Mouse (Mus musculus): ENCODE data around the gene Mier2. TPM values are rescaled to one million over a fixed set of nuclear protein-coding genes. Genes with fewer than 3 reads are reported as not detected.

The Mier2 gene
- polyA plus RNA-seq, 1 experiment from 2014 or later, result 26.5 TPM

DNA sequence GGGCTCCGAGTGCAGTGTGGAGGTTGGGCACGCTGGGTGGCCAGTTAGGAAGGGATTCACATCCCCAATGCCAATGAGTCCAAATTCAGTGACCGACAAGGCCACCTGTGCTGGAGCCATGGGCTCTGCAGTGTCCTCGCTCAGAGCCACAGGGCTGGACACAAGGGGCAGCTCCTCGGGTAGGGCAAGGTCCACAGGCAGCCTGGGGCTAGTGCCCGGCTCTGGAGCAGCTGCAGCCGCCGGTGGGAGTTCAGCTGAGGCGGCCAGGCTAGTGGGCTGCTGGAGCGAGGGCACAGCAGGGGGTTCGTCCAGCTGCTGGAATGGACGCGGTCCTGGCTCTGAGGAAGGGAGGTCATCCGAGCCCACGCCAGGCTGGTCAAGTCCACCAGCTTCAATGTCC is 13.5 kb downstream of the Mier2 start:
- no peaks in the 10 kb centered on the region for H3K27me3 ChIP-seq (ENCODE audit: control insufficient read depth, insufficient read depth, low read length)
- H3K4me3 ChIP-seq (ENCODE audit: low read depth, low read length), result no peak overlapping the region
- H3K36me3 ChIP-seq (ENCODE audit: control insufficient read depth, insufficient read depth, low read length), result peaks cover 37% of the 10 kb centered on the region
- H3K27ac ChIP-seq (ENCODE audit: low read depth, low read length), result no peak overlapping the region
- 85% methylated on average over 15 of the region's 15 CpGs for WGBS (ENCODE audit: insufficient replicate concordance)
- no peaks in the 10 kb centered on the region for H3K9me3 ChIP-seq (replicated peaks; ENCODE audit: control insufficient read depth, low read length)
- H3K4me1 ChIP-seq (ENCODE audit: control insufficient read depth, insufficient read depth, low read length), result no peaks in the 10 kb centered on the region
- no peak for ATAC-seq (replicated peaks; ENCODE audit: insufficient number of reproducible peaks, low FRiP score, low TSS enrichment)
- H3K4me2 ChIP-seq, result no peak overlapping the region
- no peak overlapping the region for H3K9ac ChIP-seq (ENCODE audit: low read depth, low read length)

- Histone ChIP-seq H3K9ac (ENCODE audit: low read depth, low read length) (no peak overlapping the region), H3K36me3 (ENCODE audit: control insufficient read depth, insufficient read depth, low read length) (peaks cover 30% of the 10 kb centered on the region), H3K9me3 (replicated peaks; ENCODE audit: control insufficient read depth, low read length) (no peaks in the 10 kb centered on the region), H3K27me3 (ENCODE audit: control insufficient read depth, insufficient read depth, low read length) (no peaks in the 10 kb centered on the region), H3K4me3 (ENCODE audit: low read depth, low read length) (no peak overlapping the region), H3K4me1 (ENCODE audit: control insufficient read depth, insufficient read depth, low read length) (no peaks in the 10 kb centered on the region), H3K27ac (ENCODE audit: low read depth, low read length) (no peak overlapping the region), H3K4me2 (no peak overlapping the region)
- no peak for ATAC-seq (replicated peaks; ENCODE audit: insufficient number of reproducible peaks, low FRiP score, low TSS enrichment)
- 92% methylated on average over 11 of the region's 11 CpGs for WGBS (ENCODE audit: insufficient replicate concordance)
Measured at GRCm38 (mm10) chr10:79540746-79541145, 14.3 kb downstream of the Mier2 start.

DNA sequence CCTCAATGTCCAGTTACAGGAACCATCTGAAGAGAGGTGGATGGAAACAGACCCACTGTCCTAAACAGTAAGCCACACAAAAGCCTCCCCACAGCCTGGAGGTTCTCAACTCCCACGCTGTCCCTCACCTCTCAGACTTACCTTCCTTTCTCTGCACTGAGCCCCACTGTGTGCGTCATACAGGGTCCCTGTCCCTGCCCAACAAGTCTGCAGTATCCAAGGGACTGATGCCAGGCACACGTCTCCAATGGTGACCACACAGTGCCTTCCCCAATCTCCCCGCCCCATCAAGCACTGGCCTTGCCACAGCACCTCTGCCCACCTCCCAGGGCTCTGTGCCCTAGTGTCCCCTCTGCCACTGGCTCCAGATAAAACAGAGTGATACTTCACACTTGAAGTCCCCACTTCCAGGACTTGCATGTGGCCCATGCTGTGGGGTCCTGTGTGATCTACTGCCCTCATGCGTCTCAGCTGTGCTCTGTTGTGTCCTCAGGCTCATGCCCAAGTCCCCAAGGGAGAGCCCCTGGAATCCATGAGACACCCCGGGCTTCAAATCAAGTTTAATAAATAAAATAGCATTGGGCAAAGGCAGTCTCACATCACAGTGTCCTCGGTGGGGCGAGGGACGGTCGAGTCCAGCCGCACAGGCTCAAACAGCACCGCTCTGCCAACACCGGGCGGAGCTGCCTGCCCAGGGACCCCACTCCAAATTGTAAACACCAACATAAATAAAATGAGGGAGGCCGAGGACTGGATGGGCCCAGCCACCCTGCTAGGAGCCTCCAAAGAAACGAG is 15.1 kb downstream of the Mier2 start:
- peaks cover 30% of the 10 kb centered on the region for H3K36me3 ChIP-seq (ENCODE audit: control insufficient read depth, insufficient read depth, low read length)
- ATAC-seq (replicated peaks; ENCODE audit: insufficient number of reproducible peaks, low FRiP score, low TSS enrichment), result no peak

GRCm38 (mm10) chr10:79538873-79539272 is 16.1 kb downstream of the Mier2 start:
- 59% methylated on average over 4 of the region's 4 CpGs for WGBS (ENCODE audit: insufficient replicate concordance)

More for the DNA sequence above, 15.1 kb downstream of the Mier2 start:
- H3K9me3 ChIP-seq (replicated peaks; ENCODE audit: control insufficient read depth, low read length), result no peaks in the 10 kb centered on the region
- H3K4me1 ChIP-seq (ENCODE audit: control insufficient read depth, insufficient read depth, low read length), result no peaks in the 10 kb centered on the region
- H3K27ac ChIP-seq (ENCODE audit: low read depth, low read length), result no peak overlapping the region
- no peak overlapping the region for H3K4me3 ChIP-seq (ENCODE audit: low read depth, low read length)
- WGBS (ENCODE audit: insufficient replicate concordance), result 91% methylated on average over 16 of the region's 16 CpGs
- no peak overlapping the region for H3K9ac ChIP-seq (ENCODE audit: low read depth, low read length)
- no peak overlapping the region for H3K4me2 ChIP-seq
- H3K27me3 ChIP-seq (ENCODE audit: control insufficient read depth, insufficient read depth, low read length), result no peaks in the 10 kb centered on the region

GRCm38 (mm10) chr10:79538323-79538722 is 16.7 kb downstream of the Mier2 start:
- ATAC-seq (replicated peaks; ENCODE audit: insufficient number of reproducible peaks, low FRiP score, low TSS enrichment), result no peak
- Histone ChIP-seq H3K27me3 (ENCODE audit: control insufficient read depth, insufficient read depth, low read length) (peaks cover 6% of the 10 kb centered on the region; the same call in 1 of the 2 replicates), H3K9me3 (replicated peaks; ENCODE audit: control insufficient read depth, low read length) (no peaks in the 10 kb centered on the region), H3K4me1 (ENCODE audit: control insufficient read depth, insufficient read depth, low read length) (0 out of 2 replicates have a peak, but pooled peaks cover 5% of the 10 kb centered on the region), H3K36me3 (ENCODE audit: control insufficient read depth, insufficient read depth, low read length) (peaks cover 25% of the 10 kb centered on the region), H3K27ac (ENCODE audit: low read depth, low read length) (no peak overlapping the region), H3K4me2 (no peak overlapping the region), H3K9ac (ENCODE audit: low read depth, low read length) (no peak overlapping the region), H3K4me3 (ENCODE audit: low read depth, low read length) (no peak overlapping the region)
- 79% methylated on average over 3 of the region's 3 CpGs for WGBS (ENCODE audit: insufficient replicate concordance)

More at GRCm38 (mm10) chr10:79538873-79539272, 16.1 kb downstream of the Mier2 start:
- Histone ChIP-seq H3K4me2 (no peak overlapping the region), H3K9me3 (replicated peaks; ENCODE audit: control insufficient read depth, low read length) (no peaks in the 10 kb centered on the region), H3K36me3 (ENCODE audit: control insufficient read depth, insufficient read depth, low read length) (peaks cover 25% of the 10 kb centered on the region), H3K4me3 (ENCODE audit: low read depth, low read length) (no peak overlapping the region), H3K27me3 (ENCODE audit: control insufficient read depth, insufficient read depth, low read length) (peaks cover 6% of the 10 kb centered on the region; the same call in 1 of the 2 replicates), H3K4me1 (ENCODE audit: control insufficient read depth, insufficient read depth, low read length) (0 out of 2 replicates have a peak, but pooled peaks cover 1% of the 10 kb centered on the region), H3K9ac (ENCODE audit: low read depth, low read length) (no peak overlapping the region), H3K27ac (ENCODE audit: low read depth, low read length) (no peak overlapping the region)
- ATAC-seq (replicated peaks; ENCODE audit: insufficient number of reproducible peaks, low FRiP score, low TSS enrichment), result no peak

GRCm38 (mm10) chr10:79537781-79538180 is 17.2 kb downstream of the Mier2 start:
- Histone ChIP-seq H3K27ac (ENCODE audit: low read depth, low read length) (no peak overlapping the region), H3K9ac (ENCODE audit: low read depth, low read length) (no peak overlapping the region), H3K4me1 (ENCODE audit: control insufficient read depth, insufficient read depth, low read length) (0 out of 2 replicates have a peak, but pooled peaks cover 9% of the 10 kb centered on the region), H3K4me2 (no peak overlapping the region), H3K27me3 (ENCODE audit: control insufficient read depth, insufficient read depth, low read length) (peaks cover 6% of the 10 kb centered on the region), H3K4me3 (ENCODE audit: low read depth, low read length) (no peak overlapping the region), H3K36me3 (ENCODE audit: control insufficient read depth, insufficient read depth, low read length) (peaks cover 25% of the 10 kb centered on the region), H3K9me3 (replicated peaks; ENCODE audit: control insufficient read depth, low read length) (no peaks in the 10 kb centered on the region)
- 76% methylated on average over 2 of the region's 2 CpGs for WGBS (ENCODE audit: insufficient replicate concordance)
- ATAC-seq (replicated peaks; ENCODE audit: insufficient number of reproducible peaks, low FRiP score, low TSS enrichment), result no peak

- ATAC-seq (replicated peaks; ENCODE audit: insufficient number of reproducible peaks, low FRiP score, low TSS enrichment), result no peak
- Histone ChIP-seq H3K27ac (ENCODE audit: low read depth, low read length) (no peak overlapping the region), H3K36me3 (ENCODE audit: control insufficient read depth, insufficient read depth, low read length) (peaks cover 22% of the 10 kb centered on the region)
Measured at GRCm38 (mm10) chr10:79537271-79537670, 17.7 kb downstream of the Mier2 start.

GRCm38 (mm10) chr10:79536461-79537080 is 18.4 kb downstream of the Mier2 start:
- no peaks in the 10 kb centered on the region for H3K9me3 ChIP-seq (replicated peaks; ENCODE audit: control insufficient read depth, low read length)
- 72% methylated on average over 12 of the region's 12 CpGs for WGBS (ENCODE audit: insufficient replicate concordance)
- H3K4me3 ChIP-seq (ENCODE audit: low read depth, low read length), result no peak overlapping the region
- H3K27ac ChIP-seq (ENCODE audit: low read depth, low read length), result no peak overlapping the region
- H3K4me2 ChIP-seq, result no peak overlapping the region
- 0 out of 2 replicates have a peak, but pooled peaks cover 10% of the 10 kb centered on the region for H3K4me1 ChIP-seq (ENCODE audit: control insufficient read depth, insufficient read depth, low read length)
- peaks cover 10% of the 10 kb centered on the region for H3K27me3 ChIP-seq (ENCODE audit: control insufficient read depth, insufficient read depth, low read length)
- H3K9ac ChIP-seq (ENCODE audit: low read depth, low read length), result no peak overlapping the region
- peaks cover 16% of the 10 kb centered on the region for H3K36me3 ChIP-seq (ENCODE audit: control insufficient read depth, insufficient read depth, low read length)
- no peak for ATAC-seq (replicated peaks; ENCODE audit: insufficient number of reproducible peaks, low FRiP score, low TSS enrichment)

More at GRCm38 (mm10) chr10:79537271-79537670, 17.7 kb downstream of the Mier2 start:
- Histone ChIP-seq H3K4me3 (ENCODE audit: low read depth, low read length) (no peak overlapping the region), H3K4me1 (ENCODE audit: control insufficient read depth, insufficient read depth, low read length) (0 out of 2 replicates have a peak, but pooled peaks cover 10% of the 10 kb centered on the region), H3K9me3 (replicated peaks; ENCODE audit: control insufficient read depth, low read length) (no peaks in the 10 kb centered on the region), H3K4me2 (no peak overlapping the region), H3K9ac (ENCODE audit: low read depth, low read length) (no peak overlapping the region), H3K27me3 (ENCODE audit: control insufficient read depth, insufficient read depth, low read length) (peaks cover 10% of the 10 kb centered on the region)
- 85% methylated on average over 7 of the region's 7 CpGs for WGBS (ENCODE audit: insufficient replicate concordance)
